Mouse (Mus musculus) thymus, adult 2 months (tissue): Measurements from ENCODE around the gene Nxf3. TPM values are rescaled to one million over a fixed set of nuclear protein-coding genes. Genes with fewer than 3 reads are reported as not detected.
A peak's percentile ranks its signal among the peaks of the same experiment; 100 is the strongest.
"Not testable (repeated sequence)": the region's sequence is repeated elsewhere in the genome, so short reads cannot be mapped to it uniquely, and the experiment has no call there.

Experiments
- DNase-seq: peaks from one replicate; pipeline ENCODE4 v3.0.0; 2021
- H3K27ac ChIP-seq: fragments of 200-500 bp; 2 replicates; pipeline ENCODE4 v1.5.1; 2012; ENCODE audit warnings: low read length, control low read depth; ENCODE audit not compliant: control insufficient read depth, insufficient read depth
- H3K27me3 ChIP-seq: fragments of 200-500 bp; 2 replicates; pipeline ENCODE4 v1.6.1; 2012; ENCODE audit warnings: mild to moderate bottlenecking, low read length, moderate library complexity, mixed read lengths; ENCODE audit not compliant: control insufficient read depth, insufficient read depth
- H3K36me3 ChIP-seq: fragments of 200-500 bp; 2 replicates; pipeline ENCODE4 v1.6.1; 2012; ENCODE audit warnings: mild to moderate bottlenecking, low read length, moderate library complexity; ENCODE audit not compliant: control insufficient read depth, insufficient read depth
- H3K4me1 ChIP-seq: fragments of 200-500 bp; replicated peaks from 2 replicates; pipeline ENCODE4 v1.6.1; 2012; ENCODE audit warnings: low read length; ENCODE audit not compliant: control insufficient read depth, insufficient read depth
- H3K4me3 ChIP-seq: fragments of 200-500 bp; 2 replicates; pipeline ENCODE4 v1.5.1; 2012; ENCODE audit warnings: mild to moderate bottlenecking, low read length, control low read depth, moderate library complexity; ENCODE audit not compliant: control insufficient read depth, insufficient read depth
- CTCF ChIP-seq: fragments of 200-500 bp; IDR thresholded peaks from 2 replicates; pipeline ENCODE4 v1.5.1; 2012; ENCODE audit warnings: mild to moderate bottlenecking, control low read depth, low read length, moderate library complexity, borderline replicate concordance; ENCODE audit not compliant: control insufficient read depth, poor library complexity, insufficient read depth; ENCODE audit errors: extremely low read depth
- POLR2A ChIP-seq: fragments of 200-500 bp; IDR thresholded peaks from 2 replicates; pipeline ENCODE4 v1.6.1; 2012; ENCODE audit warnings: mild to moderate bottlenecking, low read length, control low read depth, moderate library complexity; ENCODE audit not compliant: control insufficient read depth, poor library complexity, insufficient read depth; ENCODE audit errors: extremely low read depth
- WGBS: fragments of 180-500 bp; shearing (Covaris S2); methylation state at CpG from one replicate; pipeline ENCODE4 v1.1.7; 2018; 5-methylcytosine and 5-hydroxymethylcytosine counted together
- polyA plus RNA-seq: library from polyadenylated mRNA; depleted of rRNA; stranded (reverse); fragments of >200 nt; gene quantifications from 2 replicates; pipeline ENCODE4 v1.2.3, GENCODE M21; 2012

Gene Nxf3
- polyA plus RNA-seq, 1 experiment: 0.03 TPM

DNA sequence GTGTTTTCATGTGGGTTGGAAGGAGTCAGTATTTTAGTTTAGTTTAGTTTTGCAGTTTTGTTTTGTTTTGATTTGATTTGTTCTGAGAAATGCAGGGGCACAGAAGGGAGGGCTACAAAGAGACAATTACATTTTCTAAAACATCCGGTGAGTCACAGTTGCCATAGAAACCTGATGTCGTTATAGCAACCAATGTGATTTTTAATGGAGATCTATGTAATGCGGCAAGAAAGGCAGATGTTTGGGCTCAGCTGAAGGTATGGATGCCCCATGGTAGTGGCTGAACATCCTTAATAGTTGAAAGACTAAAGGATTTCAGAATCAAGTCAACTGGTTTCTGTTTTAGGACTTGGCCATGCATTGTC, 19.7 kb upstream of the Nxf3 start:
- no peaks in the 10 kb centered on the region for H3K27me3 ChIP-seq
- no peak for TF ChIP-seq POLR2A
- TF ChIP-seq CTCF: no peak
- no peaks in the 10 kb centered on the region for H3K36me3 ChIP-seq
- no peaks in the 10 kb centered on the region for H3K4me1 ChIP-seq
- no peak overlapping the region for H3K27ac ChIP-seq
- DNase-seq: no peak
- no peak overlapping the region for H3K4me3 ChIP-seq
- WGBS: 69% methylated on average over 3 of the region's 3 CpGs

- Histone ChIP-seq H3K36me3 (no peaks in the 10 kb centered on the region), H3K4me1 (no peaks in the 10 kb centered on the region), H3K27ac (no peak overlapping the region), H3K4me3 (no peak overlapping the region), H3K27me3 (no peaks in the 10 kb centered on the region)
- DNase-seq: no peak
- TF ChIP-seq CTCF (no peak), POLR2A (no peak)
- 47% methylated on average over 4 of the region's 4 CpGs for WGBS
These were observed 19.1 kb upstream of the Nxf3 start for GRCm38 (mm10) chrX:136104046-136104723.

GRCm38 (mm10) chrX:136094421-136094820, 9.4 kb upstream of the Nxf3 start:
- no peaks in the 10 kb centered on the region for H3K27me3 ChIP-seq
- H3K36me3 ChIP-seq: no peaks in the 10 kb centered on the region
- H3K27ac ChIP-seq: no peak overlapping the region
- H3K4me3 ChIP-seq: no peak overlapping the region
- WGBS: 53% methylated on average over 2 of the region's 2 CpGs
- H3K4me1 ChIP-seq: no peaks in the 10 kb centered on the region
- no peak for DNase-seq
- no peak for TF ChIP-seq CTCF
- no peak for TF ChIP-seq POLR2A

GRCm38 (mm10) chrX:136092497-136093279, 7.6 kb upstream of the Nxf3 start:
- Histone ChIP-seq H3K27ac (no peak overlapping the region), H3K27me3 (no peaks in the 10 kb centered on the region), H3K4me1 (no peaks in the 10 kb centered on the region), H3K4me3 (no peak overlapping the region), H3K36me3 (no peaks in the 10 kb centered on the region)
- no peak for DNase-seq
- TF ChIP-seq POLR2A (no peak), CTCF (no peak)
- 55% methylated on average over 2 of the region's 2 CpGs for WGBS

DNA sequence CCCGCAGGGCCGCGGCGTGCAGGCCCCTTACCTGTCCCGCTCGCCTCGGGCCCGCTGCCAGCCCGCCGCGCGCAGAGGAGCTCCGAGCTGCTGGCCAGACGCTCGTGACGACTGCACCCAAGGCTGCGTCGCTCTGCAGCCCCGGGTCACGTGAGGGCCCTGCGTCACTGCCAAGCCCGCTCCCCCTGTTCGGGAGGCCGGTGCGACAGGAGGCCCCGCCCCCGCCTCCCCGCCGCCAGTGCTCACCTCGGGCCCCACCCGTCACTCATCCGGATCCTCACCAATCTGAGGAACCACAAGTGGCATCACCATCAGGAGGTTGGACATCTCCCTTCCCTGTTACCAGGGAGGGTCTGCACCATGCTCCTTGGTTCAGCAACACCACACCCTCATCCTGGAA, 17.0 kb downstream of the Nxf3 start, which contains the start of gene Bex2:
Gene Bex2 (minus strand): TSS at position 217 of the 400 bp plus-strand sequence.
- H3K4me3 ChIP-seq, H3K4me1 ChIP-seq, H3K27me3 ChIP-seq, H3K36me3 ChIP-seq, H3K27ac ChIP-seq: not testable (repeated sequence)
- no CpG with 5 or more reads among the region's 32 CpGs for WGBS
- DNase-seq: peak; percentile 3

DNA sequence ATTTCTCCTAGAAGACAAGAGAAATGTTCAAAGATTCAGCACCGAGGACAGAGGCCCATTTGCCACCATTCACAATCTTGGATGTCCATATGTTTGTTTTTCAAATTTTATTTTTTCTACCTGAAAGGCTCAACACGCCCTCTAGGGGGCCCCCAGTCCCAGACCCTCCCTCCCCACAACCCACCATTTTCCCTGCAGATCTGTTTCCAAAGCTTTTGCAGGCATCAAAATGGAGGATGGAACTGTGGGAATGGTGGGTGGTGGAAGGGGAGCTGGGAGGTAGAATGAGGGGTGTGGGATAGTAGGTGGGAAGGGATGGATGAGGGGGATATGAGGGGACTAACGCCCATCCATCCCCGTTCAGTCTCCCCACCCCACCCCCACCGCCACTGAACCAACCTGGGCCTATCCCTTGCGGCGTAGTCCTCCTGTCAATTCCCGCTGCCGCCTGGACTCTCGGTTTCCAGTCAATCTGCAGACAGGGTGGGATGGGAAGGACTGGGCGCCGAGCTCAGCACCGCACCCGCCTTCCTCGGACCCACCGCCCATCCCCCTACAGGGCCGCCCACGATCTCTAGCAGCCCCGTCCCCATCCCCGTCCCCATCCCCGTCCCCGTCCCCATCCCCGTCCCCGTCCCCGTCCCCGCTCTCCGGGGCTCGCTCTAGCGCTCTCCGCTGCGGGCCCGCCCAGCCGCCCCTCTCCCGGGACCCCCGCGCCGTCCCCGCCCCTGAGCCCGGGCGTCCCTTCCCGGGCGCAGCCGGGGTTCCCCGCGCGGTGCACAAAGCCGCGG, 17.7 kb downstream of the Nxf3 start:
- not testable (repeated sequence) for H3K27me3 ChIP-seq, H3K27ac ChIP-seq, DNase-seq, H3K36me3 ChIP-seq, H3K4me1 ChIP-seq, H3K4me3 ChIP-seq
- 15% methylated on average over 14 of the region's 48 CpGs for WGBS

- 64% methylated on average over 1 of the region's 1 CpGs for WGBS
- Histone ChIP-seq H3K27ac (no peak overlapping the region), H3K4me1 (no peaks in the 10 kb centered on the region), H3K36me3 (no peaks in the 10 kb centered on the region), H3K4me3 (no peak overlapping the region), H3K27me3 (no peaks in the 10 kb centered on the region)
- TF ChIP-seq POLR2A (no peak), CTCF (no peak)
- DNase-seq: no peak
These were observed 24.4 kb downstream of the Nxf3 start for GRCm38 (mm10) chrX:136060698-136061097.
